ENCODE assay signal across 15 mouse cellular contexts in genomic region chr6:137582207-137582889, GRCm38 (mm10).
DNase-seq lines count a peak whose midpoint lies in the region; ATAC-seq and TF ChIP-seq lines count a peak whose summit lies in the region.
"Had no signal": no experiment of that assay in that cellular context is flagged by ENCODE, and none has a peak within 500 bp of the region (broad histone marks: within the 10 kb centered on the region; RNA-seq: fewer than 3 reads in every experiment).

No protein-coding gene starts in this region.

- 73% methylated on average over 19 of the region's 19 CpGs for WGBS in heart, adult 2 months
- WGBS in intestine, postnatal 0 days, result 74% methylated on average over 19 of the region's 19 CpGs
- WGBS in hindbrain, postnatal 0 days, result 87% methylated on average over 19 of the region's 19 CpGs

- no peak for TF ChIP-seq POLR2A in heart, adult 2 months (IDR thresholded peaks at IDR 0.05; ENCODE audit: insufficient read depth, low read depth, low read length)

- TF ChIP-seq EP300 in heart, adult 2 months (IDR thresholded peaks at IDR 0.05; ENCODE audit: insufficient read depth, low read depth, low read length), result no peak

- H3K27me3 ChIP-seq in heart, adult 2 months (ENCODE audit: control insufficient read depth, insufficient read depth, low read length), result no peaks in the 10 kb centered on the region
- H3K27me3 ChIP-seq in C2C12 (ENCODE audit: control insufficient read depth, insufficient read depth, insufficient read length) (no peaks in the 10 kb centered on the region), Patski (no peaks in the 10 kb centered on the region)
- no peaks in the 10 kb centered on the region for H3K27me3 ChIP-seq in intestine, postnatal 0 days (replicated peaks; ENCODE audit: control insufficient read depth, insufficient read depth, low read length)
- no peaks in the 10 kb centered on the region for H3K27me3 ChIP-seq in hindbrain, postnatal 0 days (ENCODE audit: insufficient read depth, low read length)
- H3K27me3 ChIP-seq: liver, embryonic 12.5 days had no signal

- intact Hi-C loops in heart, adult 2 months (cut with DNase I), result no loop called here
- intact Hi-C loops in heart, postnatal 10 days (cut with DNase I), result no loop called here

- no peak overlapping the region for H3K9ac ChIP-seq in heart, adult 2 months (ENCODE audit: low read depth, low read length)
- H3K9ac ChIP-seq in intestine, postnatal 0 days (ENCODE audit: low read depth, low read length), result no peak overlapping the region
- no peak overlapping the region for H3K9ac ChIP-seq in hindbrain, postnatal 0 days (replicated peaks; ENCODE audit: low read length)
- H3K9ac ChIP-seq: liver, embryonic 12.5 days had no signal

- peak; percentile 76 for ATAC-seq in Patski
- peak; percentile 53; the same call in 1 of the 2 replicates for ATAC-seq in intestine, postnatal 0 days
- ATAC-seq in hindbrain, postnatal 0 days, result no peak
- ATAC-seq: liver, embryonic 12.5 days had no signal

- CTCF ChIA-PET in Patski (lab: Charles Lee), result interaction anchor here (1.5 kb wide), 1 partner anchor 11 kb away, joined by 7 read pairs; no protein-coding TSS in a partner anchor

- peak overlapping the region; percentile 23; the same call in 1 of the 2 replicates for H3K27ac ChIP-seq in heart, adult 2 months
- no peak overlapping the region for H3K27ac ChIP-seq in intestine, postnatal 0 days (ENCODE audit: low read depth, low read length)
- no peak overlapping the region for H3K27ac ChIP-seq in hindbrain, postnatal 0 days
- H3K27ac ChIP-seq: heart, embryonic 10.5 days; hindbrain, embryonic 10.5 days; layer of hippocampus, adult 2 months; liver, embryonic 12.5 days had no signal

- in situ Hi-C loops in Patski (cut with MboI; ENCODE audit: low pct_unique_long_range_greater_than_20kb), result no loop called here

- H3K4me2 ChIP-seq in intestine, postnatal 0 days (replicated peaks; ENCODE audit: low read depth), result no peak overlapping the region
- H3K4me2 ChIP-seq in hindbrain, postnatal 0 days (ENCODE audit: low read depth, low read length), result no peak overlapping the region
- H3K4me2 ChIP-seq: liver, embryonic 12.5 days had no signal

- no peaks in the 10 kb centered on the region for H3K79me2 ChIP-seq in heart, adult 2 months (replicated peaks; ENCODE audit: control insufficient read depth, insufficient read depth, low read length)
- H3K79me2 ChIP-seq in C2C12 (ENCODE audit: control insufficient read depth, insufficient read depth), result peaks cover 34% of the 10 kb centered on the region

- no peaks in the 10 kb centered on the region for H3K9me3 ChIP-seq in intestine, postnatal 0 days (ENCODE audit: control insufficient read depth)
- H3K9me3 ChIP-seq in hindbrain, postnatal 0 days (ENCODE audit: low read length), result no peaks in the 10 kb centered on the region
- H3K9me3 ChIP-seq: heart, embryonic 10.5 days; hindbrain, embryonic 10.5 days; liver, embryonic 12.5 days had no signal

- H3K4me1 ChIP-seq in heart, adult 2 months (ENCODE audit: control insufficient read depth, insufficient read depth, low read length), result peaks cover 5% of the 10 kb centered on the region
- H3K4me1 ChIP-seq in intestine, postnatal 0 days (replicated peaks; ENCODE audit: control insufficient read depth, insufficient read depth, low read length), result no peaks in the 10 kb centered on the region
- H3K4me1 ChIP-seq in hindbrain, postnatal 0 days (ENCODE audit: insufficient read depth, low read length), result no peaks in the 10 kb centered on the region
- H3K4me1 ChIP-seq: heart, embryonic 10.5 days; hindbrain, embryonic 10.5 days; liver, embryonic 12.5 days had no signal

- H3K79me3 ChIP-seq in C2C12 (ENCODE audit: low read depth), result peaks cover 6% of the 10 kb centered on the region

- no peak for TF ChIP-seq CTCF in heart, adult 2 months (IDR thresholded peaks at IDR 0.05)
- TF ChIP-seq CTCF in C2C12 (IDR thresholded peaks at IDR 0.05; ENCODE audit: control insufficient read depth, insufficient read depth, insufficient read length) (no peak), Patski (IDR thresholded peaks at IDR 0.05) (no peak)
- TF ChIP-seq CTCF in intestine, postnatal 0 days (IDR thresholded peaks at IDR 0.05; ENCODE audit: low read depth), result no peak
- TF ChIP-seq CTCF in hindbrain, postnatal 0 days (IDR thresholded peaks at IDR 0.05; ENCODE audit: low read depth), result no peak

- no peak overlapping the region for H3K4me3 ChIP-seq in heart, adult 2 months
- H3K4me3 ChIP-seq in C2C12 (ENCODE audit: insufficient read depth, poor library complexity, severe bottlenecking), result no peak overlapping the region
- H3K4me3 ChIP-seq in intestine, postnatal 0 days (ENCODE audit: low read depth, low read length), result no peak overlapping the region
- no peak overlapping the region for H3K4me3 ChIP-seq in hindbrain, postnatal 0 days (ENCODE audit: low read length)
- H3K4me3 ChIP-seq: heart, embryonic 10.5 days; hindbrain, embryonic 10.5 days; layer of hippocampus, adult 2 months; liver, embryonic 12.5 days had no signal

- H3K36me3 ChIP-seq in heart, adult 2 months (ENCODE audit: control insufficient read depth, insufficient read depth, low read length), result no peaks in the 10 kb centered on the region
- H3K36me3 ChIP-seq in C2C12 (ENCODE audit: control insufficient read depth, insufficient read depth), result peaks cover 9% of the 10 kb centered on the region
- H3K36me3 ChIP-seq in intestine, postnatal 0 days (ENCODE audit: control insufficient read depth, insufficient read depth), result no peaks in the 10 kb centered on the region
- H3K36me3 ChIP-seq in hindbrain, postnatal 0 days (ENCODE audit: insufficient read depth, low read length), result no peaks in the 10 kb centered on the region
- H3K36me3 ChIP-seq: heart, embryonic 10.5 days; hindbrain, embryonic 10.5 days; liver, embryonic 12.5 days had no signal

- H3ac ChIP-seq in C2C12 (ENCODE audit: control insufficient read depth, insufficient read length, low read depth), result no peak overlapping the region

- POLR2A ChIA-PET in Patski (lab: Charles Lee), result interaction anchor here (1.0 kb wide), 1 partner anchor 54 kb away, joined by 3 read pairs; no protein-coding TSS in a partner anchor

- DNase-seq in heart, adult 2 months, result peak in 1 of 2 experiments; percentile 23
- no peak for DNase-seq in heart, postnatal 10 days
- no peak for DNase-seq in Patski (ENCODE audit: low read depth, low spot score)
- no peak for DNase-seq in hindbrain, postnatal 0 days (ENCODE audit: low spot score)
- DNase-seq in Muller cell, postnatal 12 days (ENCODE audit: inconsistent ontology term), result no peak
- no peak for DNase-seq in layer of hippocampus, postnatal 10 days (ENCODE audit: low spot score in 2 of 2)
- DNase-seq: cerebellum, adult 11-12 months; kidney, adult 2 months; spleen, adult 18-20 months had no signal

TF ChIP-seq in C2C12, 6 proteins besides CTCF, POLR2A, EP300 and RAD21:
- TF ChIP-seq USF1 (IDR thresholded peaks at IDR 0.05; ENCODE audit: low read depth), result peak; percentile 96
- TF ChIP-seq MAX (IDR thresholded peaks at IDR 0.05), result peak; percentile 71
- no peak for TF ChIP-seq MYOG (IDR thresholded peaks at IDR 0.05; ENCODE audit: control insufficient read depth, extremely low read depth, insufficient read length)
